Mouse (Mus musculus): ENCODE data around the gene Gmds.

The Gmds gene

GRCm38 (mm10) chr13:31877061-31877460 lies 461.5 kb downstream of the Gmds start:
- DNase-seq (ENCODE audit: low spot score): no peak

GRCm38 (mm10) chr13:31874427-31874826 lies 464.1 kb downstream of the Gmds start:
- no peak for DNase-seq (ENCODE audit: low spot score)

- DNase-seq (ENCODE audit: low spot score): no peak
Observed at GRCm38 (mm10) chr13:31873269-31873668, 465.3 kb downstream of the Gmds start.

- no peak for DNase-seq (ENCODE audit: low spot score)
Observed at GRCm38 (mm10) chr13:31864786-31865185, 473.8 kb downstream of the Gmds start.

- no peak for DNase-seq (ENCODE audit: low spot score)
Observed at GRCm38 (mm10) chr13:31863461-31863860, 475.1 kb downstream of the Gmds start.

- no peak for DNase-seq (ENCODE audit: low spot score)
Observed at GRCm38 (mm10) chr13:31860200-31860599, 478.3 kb downstream of the Gmds start.

GRCm38 (mm10) chr13:31854000-31854399 lies 484.5 kb downstream of the Gmds start:
- no peak for DNase-seq (ENCODE audit: low spot score)

GRCm38 (mm10) chr13:31853564-31853963 lies 485.0 kb downstream of the Gmds start:
- DNase-seq (ENCODE audit: low spot score): no peak

GRCm38 (mm10) chr13:31849258-31849971 lies 489.1 kb downstream of the Gmds start:
- no peak for DNase-seq (ENCODE audit: low spot score)

GRCm38 (mm10) chr13:31835802-31836201 lies 502.7 kb downstream of the Gmds start:
- DNase-seq (ENCODE audit: low spot score): no peak

GRCm38 (mm10) chr13:31830332-31830731 lies 508.2 kb downstream of the Gmds start:
- DNase-seq (ENCODE audit: low spot score): no peak

- no peak for DNase-seq (ENCODE audit: low spot score)
Observed at GRCm38 (mm10) chr13:31828446-31828845, 510.1 kb downstream of the Gmds start.

GRCm38 (mm10) chr13:31827820-31828332 lies 510.7 kb downstream of the Gmds start:
- no peak for DNase-seq (ENCODE audit: low spot score)

- no peak for DNase-seq (ENCODE audit: low spot score)
Observed at GRCm38 (mm10) chr13:31827160-31827559, 511.4 kb downstream of the Gmds start.

GRCm38 (mm10) chr13:31825180-31825579 lies 513.4 kb downstream of the Gmds start:
- DNase-seq (ENCODE audit: low spot score): no peak

- no peak for DNase-seq (ENCODE audit: low spot score)
Observed at GRCm38 (mm10) chr13:31823316-31823715, 515.2 kb downstream of the Gmds start.

GRCm38 (mm10) chr13:31821050-31821449 lies 517.5 kb downstream of the Gmds start:
- no peak for DNase-seq (ENCODE audit: low spot score)

GRCm38 (mm10) chr13:31820587-31821017 lies 517.9 kb downstream of the Gmds start:
- DNase-seq (ENCODE audit: low spot score): peak; percentile 31

- no peak for DNase-seq (ENCODE audit: low spot score)
Observed at GRCm38 (mm10) chr13:31819664-31820405, 518.7 kb downstream of the Gmds start.

GRCm38 (mm10) chr13:31818337-31818736 lies 520.2 kb downstream of the Gmds start:
- DNase-seq (ENCODE audit: low spot score): no peak

GRCm38 (mm10) chr13:31815383-31816003 lies 523.0 kb downstream of the Gmds start:
- no peak for DNase-seq (ENCODE audit: low spot score)

GRCm38 (mm10) chr13:31812701-31813100 lies 525.8 kb downstream of the Gmds start:
- DNase-seq (ENCODE audit: low spot score): no peak

- no peak for DNase-seq (ENCODE audit: low spot score)
Observed at GRCm38 (mm10) chr13:31811542-31812021, 527.0 kb downstream of the Gmds start.
